Mouse (Mus musculus): ENCODE data around the gene Guf1. TPM values are rescaled to one million over a fixed set of nuclear protein-coding genes. Genes with fewer than 3 reads are reported as not detected.

Guf1 gene
- total RNA-seq (2012; rRNA removed) (15.8 and 17.1 TPM in 2 replicates), total RNA-seq (2014; rRNA removed) (36.8 and 42.4 TPM in 2 replicates), polyA plus RNA-seq (2012; ENCODE audit: insufficient read length, low read depth) (23.1 and 25.6 TPM in 2 replicates)

DNA sequence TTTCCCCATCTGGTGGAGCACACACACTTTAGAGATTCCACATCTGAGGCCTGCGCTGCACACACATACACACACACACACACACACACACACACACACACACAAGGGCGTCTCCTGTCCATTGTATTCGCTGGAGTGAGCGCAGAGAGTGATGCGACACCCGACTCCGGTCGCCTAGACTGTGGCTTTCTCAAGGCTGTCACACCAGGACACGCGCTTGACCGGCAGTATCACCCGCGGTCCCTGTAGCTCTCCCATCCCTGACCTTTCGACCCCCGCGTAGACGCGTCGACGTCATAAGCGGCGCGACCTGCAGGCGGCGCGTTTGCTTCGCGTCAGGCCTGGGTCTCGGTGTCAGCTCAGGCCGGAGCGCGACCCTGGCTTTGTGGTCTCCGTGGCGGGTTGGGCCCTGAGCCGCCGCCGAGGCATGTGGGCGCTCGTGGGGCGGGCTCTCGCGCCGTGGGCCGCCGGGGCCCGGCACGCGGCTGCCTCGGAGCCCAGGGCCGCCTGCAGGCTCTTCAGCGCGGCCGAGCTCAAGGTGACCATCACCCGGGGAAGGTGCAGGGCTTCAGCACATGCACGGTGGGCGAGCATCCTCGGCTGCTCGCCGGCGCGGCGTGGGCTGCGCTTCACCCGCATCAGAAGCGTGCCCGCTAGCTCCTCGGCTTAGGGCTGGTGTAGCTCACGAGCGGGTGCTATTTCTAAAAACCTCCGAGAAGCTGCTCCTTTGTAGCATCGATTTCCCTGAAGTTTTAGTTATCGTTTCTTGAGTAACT is at the start of gene Guf1:
Gene Guf1, plus strand, starts transcription at position 296 of the 776 bp plus-strand sequence.
- Histone ChIP-seq H3K79me2 (replicated peaks; ENCODE audit: control insufficient read depth, extremely low read depth, insufficient read depth, poor library complexity, severe bottlenecking) (peaks cover 11% of the 10 kb centered on the region; the same call in 1 of the 2 replicates), H3K4me1 (ENCODE audit: control insufficient read depth in 1 of 2, insufficient read depth in 2 of 2) (peaks cover 0 to 15% of the 10 kb centered on the region in 2 experiments; a peak in 1 of 4 replicates), H3K4me2 (ENCODE audit: insufficient read depth, low read depth, poor library complexity, severe bottlenecking) (peak within 1 kb of the TSS; percentile 78), H3K9me3 (replicated peaks; ENCODE audit: low read length) (no peaks in the 10 kb centered on the region), H3K4me3 (replicated peaks in 1 of 3; ENCODE audit: low read depth in 2 of 3, low read length in 2 of 3, poor library complexity in 1 of 3) (peak within 1 kb of the TSS; percentile 74 to 92 (median 80)), H3K36me3 (replicated peaks in 1 of 2; ENCODE audit: control insufficient read depth in 1 of 2, insufficient read depth in 1 of 2, low read length in 1 of 2) (peaks cover 12 to 28% of the 10 kb centered on the region in 2 experiments), H3K9ac (ENCODE audit: insufficient read depth, low read depth) (peak within 1 kb of the TSS; percentile 88), H3K27me3 (replicated peaks) (no peaks in the 10 kb centered on the region), H3K27ac (ENCODE audit: insufficient read depth, low read depth) (0 out of 2 replicates have a peak within 1 kb of the TSS, but pooled peaks have one; percentile 31)
- TF ChIP-seq POLR2A (IDR thresholded peaks at IDR 0.05; ENCODE audit: low read depth, low read length) (peak; percentile 89), NELFE (IDR thresholded peaks at IDR 0.05; ENCODE audit: low read depth, low read length) (peak; percentile 78), CHD1 (IDR thresholded peaks at IDR 0.05; ENCODE audit: low read depth, low read length) (no peak), MXI1 (IDR thresholded peaks at IDR 0.05; ENCODE audit: low read depth, low read length) (peak; percentile 88), UBTF (IDR thresholded peaks at IDR 0.05; ENCODE audit: low read depth, low read length) (0 out of 2 replicates have a peak, but pooled peaks have one; percentile 48), IRF4 (IDR thresholded peaks at IDR 0.05; ENCODE audit: low read depth, low read length) (peak; percentile 59; the same call in 1 of the 2 replicates), KAT2A (IDR thresholded peaks at IDR 0.05; ENCODE audit: insufficient replicate concordance, low read length) (peak; percentile 79; the same call in 1 of the 2 replicates), ELF1 (IDR thresholded peaks at IDR 0.05; ENCODE audit: low read depth, low read length) (0 out of 2 replicates have a peak, but pooled peaks have one; percentile 56), RCOR1 (conservative IDR thresholded peaks at IDR 0.05; ENCODE audit: low read depth, low read length) (no peak), MAFK (IDR thresholded peaks at IDR 0.05; ENCODE audit: insufficient replicate concordance, low read length) (no peak), CHD2 (IDR thresholded peaks at IDR 0.05; ENCODE audit: low read length) (peak; percentile 85), MAX (IDR thresholded peaks at IDR 0.05; ENCODE audit: low read length) (peak; percentile 61; the same call in 1 of the 2 replicates), MEF2A (IDR thresholded peaks at IDR 0.05; ENCODE audit: borderline replicate concordance, low read depth, low read length) (0 out of 2 replicates have a peak, but pooled peaks have one; percentile 44), CTCF (conservative IDR thresholded peaks at IDR 0.05 in 1 of 2, IDR thresholded peaks at IDR 0.05 in 1 of 2; ENCODE audit: low read depth in 2 of 2, low read length in 2 of 2) (no peak), GABPA (IDR thresholded peaks at IDR 0.05; ENCODE audit: insufficient replicate concordance, low read depth, low read length) (peak; percentile 8; the same call in 1 of the 2 replicates), RAD21 (IDR thresholded peaks at IDR 0.05; ENCODE audit: low read depth, low read length) (no peak), E2F4 (IDR thresholded peaks at IDR 0.05; ENCODE audit: insufficient replicate concordance, low read depth, low read length) (no peak), HCFC1 (IDR thresholded peaks at IDR 0.05; ENCODE audit: low read depth, low read length) (peak; percentile 90), USF1 (IDR thresholded peaks at IDR 0.05; ENCODE audit: low read depth, low read length) (no peak), TCF12 (IDR thresholded peaks at IDR 0.05; ENCODE audit: low read depth, low read length) (peak; percentile 89), MYC (IDR thresholded peaks at IDR 0.05; ENCODE audit: low read depth, low read length) (0 out of 2 replicates have a peak, but pooled peaks have one; percentile 24), POLR2AphosphoS2 (IDR thresholded peaks at IDR 0.05; ENCODE audit: low read depth, low read length) (peak; percentile 43; the same call in 1 of the 2 replicates), BHLHE40 (IDR thresholded peaks at IDR 0.05; ENCODE audit: low read depth, low read length) (0 out of 2 replicates have a peak, but pooled peaks have one; percentile 9), ZNF384 (IDR thresholded peaks at IDR 0.05; ENCODE audit: low read depth, low read length) (no peak), TBP (conservative IDR thresholded peaks at IDR 0.05; ENCODE audit: low read depth, low read length) (peak; percentile 75), MAZ (IDR thresholded peaks at IDR 0.05; ENCODE audit: low read depth, low read length) (no peak), EP300 (IDR thresholded peaks at IDR 0.05; ENCODE audit: low read length) (no peak), ETS1 (conservative IDR thresholded peaks at IDR 0.05; ENCODE audit: low read depth, low read length) (no peak; the same call in 1 of the 2 replicates), SIN3A (IDR thresholded peaks at IDR 0.05; ENCODE audit: low read length) (peak; percentile 76), NRF1 (IDR thresholded peaks at IDR 0.05; ENCODE audit: low read depth, low read length) (no peak; the same call in 1 of the 2 replicates), ZMIZ1 (IDR thresholded peaks at IDR 0.05; ENCODE audit: low read depth, low read length) (peak; percentile 87; the same call in 1 of the 2 replicates), ZKSCAN1 (IDR thresholded peaks at IDR 0.05; ENCODE audit: borderline replicate concordance, low read depth, low read length) (no peak; the same call in 1 of the 2 replicates), ZC3H11A (IDR thresholded peaks at IDR 0.05; ENCODE audit: low read depth, low read length) (no peak), PAX5 (IDR thresholded peaks at IDR 0.05; ENCODE audit: low read length) (no peak)
- peak; percentile 86 for DNase-seq (ENCODE audit: extremely low read depth)
- dilution Hi-C loops (cut with MboI; ENCODE audit: extremely low pct_ligation_motif_present, extremely low pct_unique_long_range_greater_than_20kb, low sequenced_read_pairs), result no loop called here
- in situ Hi-C loops (cut with MboI; ENCODE audit: low pct_ligation_motif_present, low pct_unique_long_range_greater_than_20kb, low sequenced_read_pairs), result no loop called here

Measured in CH12.LX (cell line).